Mouse (Mus musculus): ENCODE results near the gene Obox3. TPM values are rescaled to one million over a fixed set of nuclear protein-coding genes. Genes with fewer than 3 reads are reported as not detected.

Gene Obox3
- polyA plus RNA-seq (2012; rRNA removed) = not detected in 2 replicates

DNA sequence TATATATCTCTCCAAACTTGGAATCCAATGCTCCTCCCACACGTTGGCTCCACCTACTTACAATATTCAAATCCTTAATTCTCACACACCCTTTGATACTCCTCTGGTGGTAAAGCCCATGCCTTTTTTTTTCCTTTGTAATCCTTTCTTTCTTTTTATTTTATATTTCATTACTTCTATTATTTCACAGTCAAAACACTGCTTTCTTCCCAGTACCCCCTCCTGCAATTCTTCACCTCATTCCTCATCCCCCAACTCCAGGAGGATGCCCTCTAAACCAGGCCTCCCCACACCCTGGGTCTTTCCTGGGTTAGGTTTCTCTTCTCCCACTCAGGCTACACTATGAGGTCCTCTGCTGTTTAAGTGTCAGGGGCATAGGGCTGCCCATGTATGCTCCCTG lies at the start of gene Obox3:
Gene Obox3, minus strand, starts transcription at position 101 of the 400 bp plus-strand sequence.

Other genes starting within 250 kb of the Obox3 start
- gene Obox5, start 110.2 kb upstream of the Obox3 start, polyA plus RNA-seq (2012; rRNA removed) = not detected in 2 replicates
- not detected in 2 replicates for gene Obox6, start 199.8 kb upstream of the Obox3 start, polyA plus RNA-seq (2012; rRNA removed)
- gene Crx, start 240.1 kb upstream of the Obox3 start, polyA plus RNA-seq (2012; rRNA removed) = 0.17 and 0.24 TPM in 2 replicates
- 0.11 and 0.26 TPM in 2 replicates for gene Crxos, start 242.7 kb upstream of the Obox3 start, polyA plus RNA-seq (2012; rRNA removed)